Mouse (Mus musculus): ENCODE data around the gene Angptl4.
A peak's percentile ranks its signal among the peaks of the same experiment; 100 is the strongest.

Gene Angptl4

DNA sequence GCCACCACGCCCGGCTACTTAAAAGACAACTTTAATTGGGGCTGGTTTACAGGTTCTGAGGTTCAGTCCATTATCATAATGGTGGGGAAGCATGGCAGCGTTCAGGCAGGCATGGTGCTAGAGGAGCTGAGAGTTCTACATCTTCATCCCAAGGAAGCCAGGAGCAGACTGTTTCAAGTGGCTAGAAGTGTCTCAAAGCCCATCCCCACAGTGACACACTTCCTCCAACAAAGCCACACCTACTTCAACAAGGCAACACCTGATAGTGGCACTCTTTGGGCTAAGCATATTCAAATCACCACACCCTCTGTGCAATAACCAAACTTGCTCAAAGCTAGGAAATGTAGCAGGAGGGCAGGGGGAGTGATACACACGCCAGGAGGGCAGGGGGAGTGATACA, 22.6 kb upstream of the Angptl4 start:
- DNase-seq = no peak

DNA sequence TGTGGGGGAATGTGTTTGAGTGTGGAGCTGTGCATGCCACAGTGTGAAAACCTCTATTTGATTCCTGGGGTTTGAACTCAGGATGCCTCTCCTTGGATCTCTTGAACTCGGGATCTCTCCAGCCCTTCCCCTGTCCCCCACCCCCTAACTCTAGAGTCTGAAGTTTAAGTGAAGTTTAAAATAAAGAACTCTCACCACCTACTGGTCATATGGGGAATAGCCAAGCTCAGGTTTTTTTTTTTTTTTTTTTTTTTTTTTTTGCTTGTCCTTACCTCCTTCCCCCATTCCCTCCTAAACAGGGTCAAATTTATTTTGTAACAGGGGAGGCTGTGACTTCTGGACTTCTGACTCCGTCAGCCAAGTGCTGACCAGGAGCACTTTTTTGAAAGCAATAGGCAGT, 20.6 kb upstream of the Angptl4 start:
- DNase-seq = no peak

DNA sequence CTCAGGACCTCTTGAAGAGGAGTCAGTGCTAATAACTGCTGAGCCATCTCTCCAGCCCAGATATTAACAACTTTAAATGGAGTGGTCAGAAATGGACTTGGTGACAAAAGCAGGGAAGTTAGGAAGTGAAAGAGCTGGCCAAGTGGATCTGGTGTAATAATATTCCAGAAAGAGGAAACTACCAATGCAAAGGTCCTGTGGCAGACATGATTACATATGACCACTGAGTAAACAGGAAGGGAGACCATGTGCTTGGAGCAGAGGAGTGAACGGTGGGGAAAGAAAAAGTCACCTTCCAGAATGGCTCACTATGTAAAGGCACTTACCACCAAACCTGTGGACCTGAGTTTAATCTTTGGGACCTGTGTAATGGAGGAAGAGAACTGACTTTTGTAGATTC, 17.6 kb upstream of the Angptl4 start:
- DNase-seq = no peak

DNA sequence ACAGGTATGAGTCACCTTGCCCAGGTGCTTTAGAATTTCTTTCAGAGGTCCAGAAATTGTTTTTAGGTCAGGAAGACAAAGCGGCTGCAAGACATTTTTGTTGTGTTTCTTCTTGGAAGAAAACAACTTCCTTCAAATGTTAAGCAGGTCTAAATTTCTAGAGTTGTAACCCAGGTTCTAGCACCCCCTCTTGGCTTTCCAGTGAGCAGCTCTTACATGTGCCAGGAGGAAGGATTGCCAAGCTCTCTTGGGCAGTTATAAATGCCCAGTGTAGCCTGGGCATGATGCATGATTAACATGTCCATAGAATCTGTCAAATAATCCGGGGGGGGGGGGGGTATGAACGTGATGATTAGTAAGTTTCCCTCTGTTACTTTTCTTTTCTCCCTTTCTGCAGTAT, 16.7 kb upstream of the Angptl4 start:
- no peak for DNase-seq

DNA sequence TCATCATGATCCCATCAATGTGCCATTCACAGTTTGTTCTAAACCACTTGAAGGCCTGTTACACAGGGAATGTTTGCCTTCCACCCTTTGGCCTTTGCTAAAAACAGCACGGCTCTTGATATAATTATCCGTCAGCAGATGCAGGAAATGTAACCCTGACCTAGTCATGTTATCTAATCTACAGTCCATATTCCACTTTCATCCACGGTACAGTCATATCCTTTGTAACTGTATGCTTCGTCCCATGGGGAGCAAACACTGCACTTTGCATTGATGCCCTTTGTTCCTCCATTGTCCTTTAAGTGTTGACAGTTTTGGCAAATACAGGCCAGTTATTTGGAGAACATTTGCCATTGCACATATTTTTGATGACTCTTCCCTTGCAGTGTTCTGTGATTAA, 7.1 kb upstream of the Angptl4 start:
- DNase-seq = no peak

DNA sequence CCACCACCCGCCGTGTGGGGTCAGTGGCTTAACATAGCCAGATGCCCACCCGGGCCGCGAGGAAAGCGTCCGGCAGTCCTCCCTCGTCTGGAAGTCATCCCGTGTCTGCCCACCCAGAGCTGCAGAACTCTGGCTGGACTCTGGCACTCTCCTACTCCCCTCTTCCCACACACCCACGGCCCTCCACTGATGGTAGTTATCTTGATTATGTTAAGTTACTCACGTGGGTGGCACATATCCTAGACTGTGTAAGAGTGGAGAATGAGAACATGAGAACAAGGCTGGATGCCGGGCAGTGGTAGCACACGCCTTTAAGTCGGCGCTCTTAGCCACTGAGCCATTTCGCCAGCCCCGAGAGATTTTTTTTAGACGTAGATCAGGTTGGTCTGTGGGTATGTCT, 4.7 kb upstream of the Angptl4 start:
- DNase-seq = no peak

DNA sequence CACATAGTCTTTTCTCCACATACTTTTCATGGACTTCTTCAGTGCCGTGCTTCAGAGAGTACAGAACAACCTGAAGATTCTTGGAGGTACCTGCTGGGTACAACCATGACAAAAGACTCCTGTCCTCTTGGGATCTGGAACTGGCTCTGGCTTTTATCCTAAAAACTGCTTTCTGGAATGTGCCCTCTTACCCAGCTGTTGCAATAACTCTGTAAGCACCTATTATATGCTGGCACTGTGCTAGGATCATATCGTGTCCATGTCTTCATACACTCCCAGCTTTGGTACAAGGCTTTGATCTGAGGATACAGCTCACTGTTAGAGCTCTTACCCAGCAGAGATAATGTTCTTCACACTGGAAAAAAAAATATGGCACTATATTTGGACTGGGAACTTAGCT, 3.3 kb upstream of the Angptl4 start:
- no peak for DNase-seq

DNA sequence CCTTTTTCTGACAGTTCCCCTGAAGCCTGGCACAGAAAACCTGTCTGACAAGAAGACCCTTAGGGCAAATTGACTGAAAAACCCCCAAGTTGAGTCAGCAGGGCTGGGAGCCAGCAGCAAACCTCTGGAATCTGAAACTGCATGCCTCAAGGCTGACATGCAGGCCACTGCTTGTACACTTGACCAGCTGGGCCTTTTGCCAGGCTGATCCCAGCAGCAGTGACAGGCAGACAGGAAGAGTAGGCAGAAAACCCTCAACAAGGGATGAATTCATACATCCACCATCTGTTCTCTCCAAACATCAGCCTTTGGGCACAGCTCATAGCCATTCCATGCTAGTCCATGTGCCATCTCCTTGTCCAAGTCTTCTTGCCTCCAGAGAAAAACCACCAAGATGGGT, 1.8 kb upstream of the Angptl4 start:
- DNase-seq = peak in 1 of 2 experiments; percentile 21

DNA sequence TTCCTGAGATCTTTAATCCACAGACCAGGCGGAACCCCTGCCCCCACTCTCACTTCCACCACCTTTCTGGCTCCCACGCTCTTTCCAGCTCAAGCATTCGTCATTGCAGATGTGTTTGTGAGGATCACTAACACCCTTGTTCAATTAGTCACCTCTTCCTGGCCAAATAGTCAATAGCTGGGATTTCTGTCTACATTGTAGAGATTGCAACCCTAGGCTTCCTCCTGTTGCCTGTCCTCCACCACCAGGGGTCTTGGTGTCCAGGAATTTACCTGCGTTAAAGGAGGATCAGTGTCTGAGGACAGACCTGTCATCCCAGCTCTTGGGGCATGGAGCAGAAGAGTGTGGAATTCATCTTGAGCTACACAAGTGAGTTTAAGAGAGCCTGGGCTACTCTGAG, 437 bp upstream of the Angptl4 start:
- no peak for DNase-seq

DNA sequence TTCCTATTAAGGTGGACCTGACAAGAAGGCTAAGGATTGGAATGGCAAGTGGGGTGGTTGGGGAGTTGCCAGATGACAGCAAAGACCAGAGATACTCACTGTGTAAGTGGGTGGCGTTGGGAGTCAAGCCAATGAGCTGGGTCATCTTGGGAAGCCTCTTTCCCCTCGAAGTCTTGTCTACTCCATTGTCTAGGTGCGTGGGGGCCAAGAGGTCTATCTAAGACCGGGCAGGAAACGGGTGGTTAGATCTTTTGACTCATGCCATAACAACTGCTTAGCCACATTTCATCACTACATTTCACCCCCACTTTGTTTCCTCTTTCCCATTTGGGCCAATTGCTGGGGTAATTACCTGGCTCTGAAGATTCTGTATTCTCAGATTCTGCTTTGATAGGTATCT, 1.2 kb downstream of the Angptl4 start:
- no peak for DNase-seq

DNA sequence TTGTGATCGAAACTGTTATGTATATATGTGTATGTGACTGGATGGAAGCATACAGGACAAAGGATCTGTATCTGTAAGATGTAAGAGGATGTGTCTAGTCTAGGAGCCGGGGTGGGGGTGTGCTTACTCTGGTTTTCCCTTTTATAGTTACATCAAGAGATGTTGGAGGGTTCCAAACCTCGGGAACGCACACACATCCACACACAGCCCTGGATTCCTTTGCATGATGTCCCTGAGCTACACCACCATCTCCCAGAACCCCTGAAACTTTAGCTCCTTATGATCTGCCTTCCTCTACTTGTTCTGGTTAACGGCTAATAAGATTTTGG, 1.7 kb downstream of the Angptl4 start:
- DNase-seq = no peak

DNA sequence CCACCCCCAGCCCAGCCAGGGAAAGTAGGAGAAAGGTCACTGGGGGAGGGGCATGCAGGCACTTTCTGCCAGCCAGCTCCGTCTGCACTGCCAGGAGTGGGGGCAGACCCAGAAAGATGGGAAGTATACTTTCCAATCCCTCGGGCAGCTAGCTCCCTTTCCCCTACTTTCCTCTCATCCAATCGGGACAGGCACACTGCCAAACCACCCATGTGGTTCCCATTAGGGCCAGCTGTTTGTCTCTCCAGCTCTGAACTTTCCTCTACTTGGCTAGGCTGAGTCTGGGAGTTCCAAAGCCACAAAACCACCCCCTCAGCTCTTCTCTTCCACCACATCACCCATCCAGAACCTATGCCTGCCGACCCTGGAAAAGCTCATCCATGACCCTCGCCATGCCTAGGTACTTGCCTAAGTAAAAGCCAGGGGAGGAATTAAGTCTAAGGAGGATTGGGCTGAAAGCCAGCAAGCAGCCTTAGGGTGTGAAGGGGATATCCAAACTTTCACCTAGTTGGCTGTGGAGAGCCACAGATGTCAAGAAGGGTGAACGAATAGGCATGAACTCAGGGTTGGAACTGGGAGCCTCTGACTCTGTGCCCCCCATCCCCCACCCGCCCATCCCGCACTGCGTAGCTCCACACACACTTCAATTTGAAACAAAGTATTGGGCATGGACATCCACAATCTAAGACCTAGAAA, 2.2 kb downstream of the Angptl4 start:
- DNase-seq = peak; percentile 32 to 67

DNA sequence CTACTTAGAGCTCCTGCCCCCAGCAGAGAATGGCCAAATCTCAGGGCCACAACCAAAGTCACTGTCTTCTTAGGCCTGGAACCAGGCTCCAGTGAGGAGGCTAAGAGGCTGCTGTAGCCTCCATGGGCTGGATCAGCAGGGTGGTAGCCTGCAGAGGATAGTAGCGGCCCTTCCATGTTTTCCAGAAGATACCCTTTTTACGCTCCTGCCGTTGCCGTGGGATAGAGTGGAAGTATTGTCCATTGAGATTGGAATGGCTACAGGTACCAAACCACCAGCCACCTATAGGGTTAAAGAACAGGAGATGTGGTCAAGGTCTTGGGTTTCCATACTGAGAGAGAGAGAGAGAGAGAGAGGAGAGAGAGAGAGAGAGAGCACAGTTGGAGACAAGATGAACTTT, 6.3 kb downstream of the Angptl4 start:
- DNase-seq = no peak

DNA sequence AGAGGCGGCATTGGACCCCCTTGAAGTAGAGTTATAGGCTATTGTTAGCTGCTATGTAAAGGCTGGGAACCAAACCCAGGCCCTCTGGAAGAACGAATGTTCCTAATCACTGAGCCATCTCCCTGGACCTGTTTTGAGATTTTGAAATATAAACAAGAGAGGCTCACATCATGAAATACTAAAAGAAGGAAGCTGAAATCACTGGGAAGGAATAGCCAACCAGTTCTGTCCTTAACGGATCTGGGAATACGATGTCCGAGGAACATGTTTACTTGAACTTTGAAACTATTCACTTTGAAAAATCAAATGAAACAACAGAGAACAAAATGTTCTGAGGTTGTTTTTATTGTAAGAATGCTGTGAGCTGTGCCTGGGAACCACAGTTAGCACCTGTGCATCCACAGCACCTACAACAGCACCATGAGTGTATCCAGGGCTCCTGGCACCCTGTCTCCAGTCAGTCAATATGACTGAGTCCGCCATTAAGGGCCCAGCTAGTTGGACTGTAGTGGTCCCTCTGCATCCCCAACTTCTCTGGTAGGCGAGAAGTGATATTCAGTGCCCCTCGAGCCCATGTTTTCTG, 7.0 kb downstream of the Angptl4 start:
- DNase-seq = no peak

DNA sequence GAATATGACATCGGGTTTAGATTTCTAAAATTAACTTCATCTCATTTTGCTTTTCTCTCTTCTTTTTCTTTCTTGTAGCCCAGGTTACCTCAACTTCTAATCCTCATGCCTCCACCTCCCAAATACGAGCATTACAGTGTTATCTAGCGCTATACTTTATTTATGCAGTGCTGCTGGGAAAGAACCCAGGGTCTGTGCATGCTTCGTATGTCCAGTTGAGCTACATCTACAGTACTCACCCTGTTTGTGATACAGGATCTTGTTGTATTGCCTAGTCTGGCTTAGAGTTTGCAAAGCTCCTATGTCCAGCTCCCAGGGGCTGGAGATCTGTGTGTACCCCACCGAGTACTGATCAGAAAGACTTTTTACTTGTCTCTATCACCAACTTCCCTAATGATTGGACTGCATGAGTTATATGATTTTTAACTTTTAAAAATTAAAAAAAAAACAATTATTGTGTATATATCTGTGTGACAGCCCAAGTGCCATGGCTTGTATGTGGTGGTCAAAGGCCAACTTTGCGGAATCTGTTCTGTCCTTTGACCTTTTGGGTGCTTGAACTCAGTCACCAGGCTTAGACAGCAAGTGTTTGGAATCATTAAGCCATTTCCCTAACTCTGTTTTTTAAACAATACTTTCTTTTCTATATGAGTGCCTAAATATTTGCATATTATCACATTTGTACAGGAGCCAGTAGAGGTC, 7.6 kb downstream of the Angptl4 start:
- DNase-seq = no peak

DNA sequence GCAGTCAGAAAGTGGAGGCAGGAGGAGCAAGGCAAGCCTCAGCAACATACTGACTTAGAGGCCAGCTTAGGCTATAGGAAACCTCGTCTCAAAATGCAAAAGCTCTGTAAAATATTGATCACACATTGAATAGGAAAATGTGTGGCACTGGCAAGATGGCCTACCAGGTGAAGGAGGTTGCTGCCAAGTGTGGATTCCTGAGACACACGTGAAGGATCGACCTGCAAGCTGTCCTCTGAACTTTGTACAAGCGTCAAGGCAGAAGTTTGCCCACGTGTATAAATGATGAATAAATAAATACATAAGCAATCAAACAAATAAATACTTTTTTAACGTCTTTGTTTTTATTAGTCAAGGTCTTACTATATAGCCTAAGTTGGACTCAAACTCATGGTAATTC, 8.2 kb downstream of the Angptl4 start:
- no peak for DNase-seq

DNA sequence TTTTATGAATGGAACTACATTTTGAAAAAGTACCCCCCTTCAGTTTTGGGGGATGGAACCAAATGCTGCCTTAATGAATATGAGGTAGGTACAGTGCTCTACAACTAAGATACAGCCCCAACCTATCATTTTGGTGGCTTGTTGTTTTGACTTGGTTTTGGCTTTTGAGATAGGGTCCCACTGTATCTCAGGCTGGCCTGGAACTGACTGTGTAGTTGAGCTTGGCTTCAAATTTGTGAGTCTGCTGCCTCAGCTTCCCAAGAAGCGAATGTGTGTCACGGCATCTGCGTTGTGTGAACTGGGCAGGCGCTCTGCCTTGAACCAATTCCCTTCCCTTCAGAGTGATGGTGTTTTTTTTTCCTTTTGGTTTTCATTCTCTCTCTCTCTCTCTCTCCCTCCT, 10.0 kb downstream of the Angptl4 start:
- DNase-seq = no peak

DNA sequence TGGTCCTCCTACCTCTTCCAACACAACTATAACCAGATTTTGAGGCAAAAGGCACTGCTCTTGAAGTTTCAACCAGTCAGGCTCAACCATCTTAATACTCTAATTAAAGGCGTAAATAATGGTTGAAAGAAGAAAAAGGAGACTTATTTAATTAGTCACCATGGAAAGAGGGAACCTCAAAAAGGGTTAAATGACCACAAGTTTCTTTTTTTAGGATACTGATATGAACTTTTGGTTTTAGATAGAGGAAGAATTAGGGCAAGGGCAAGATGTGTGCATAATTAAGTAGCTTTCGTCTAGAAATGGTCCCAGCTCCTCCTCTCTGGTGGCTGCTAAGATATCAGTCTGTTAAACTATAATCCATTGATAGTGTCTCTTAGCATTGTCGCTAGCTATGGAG, 15.2 kb downstream of the Angptl4 start:
- no peak for DNase-seq

DNA sequence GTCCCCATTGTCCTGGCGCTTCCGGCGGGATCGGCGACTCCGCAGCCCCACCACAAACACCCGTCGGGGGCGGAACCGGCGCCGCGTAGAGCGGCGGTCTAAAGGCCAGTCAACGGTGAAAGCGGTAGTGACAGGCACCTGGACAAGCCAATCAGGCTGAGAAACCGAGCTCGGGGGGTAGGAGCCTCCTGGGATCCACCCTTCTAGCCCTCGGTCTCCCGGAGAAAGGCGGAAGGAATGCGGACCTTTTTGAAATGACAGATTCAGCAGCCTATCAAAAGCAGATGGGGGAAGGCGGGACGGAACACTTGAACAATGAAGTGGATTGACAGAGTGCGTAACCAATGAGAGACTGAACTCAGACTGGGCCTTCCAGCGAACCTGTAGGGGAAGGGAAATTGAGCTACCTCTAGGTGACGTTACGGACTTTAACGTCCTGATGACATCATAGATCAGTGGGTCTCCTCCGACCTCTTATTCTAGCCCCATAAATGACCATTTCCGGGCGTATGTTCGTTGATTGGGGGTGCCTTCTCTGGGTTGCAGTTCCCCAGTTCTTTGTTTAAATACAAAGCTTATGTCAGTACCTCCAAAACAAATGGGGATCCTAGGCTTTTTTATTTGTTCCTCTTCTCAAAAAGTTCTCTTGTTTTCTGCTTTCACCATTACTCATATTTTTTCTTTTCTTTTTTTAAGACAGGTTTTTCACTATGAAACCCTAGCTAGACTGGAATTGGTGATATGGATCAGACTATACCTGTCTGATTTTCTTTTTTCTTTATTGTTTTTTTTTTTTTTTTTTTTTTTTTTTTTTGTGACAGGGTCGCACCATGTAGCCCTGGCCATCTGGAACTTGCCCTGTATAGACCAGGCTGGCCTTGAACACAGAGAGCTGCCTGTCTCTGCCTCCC, 21.1 kb downstream of the Angptl4 start, which contains the start of gene Rab11b:
Gene Rab11b (minus strand): TSS at position 276 of the 911 bp plus-strand sequence.
- peak; percentile 99 to 100 for DNase-seq

DNA sequence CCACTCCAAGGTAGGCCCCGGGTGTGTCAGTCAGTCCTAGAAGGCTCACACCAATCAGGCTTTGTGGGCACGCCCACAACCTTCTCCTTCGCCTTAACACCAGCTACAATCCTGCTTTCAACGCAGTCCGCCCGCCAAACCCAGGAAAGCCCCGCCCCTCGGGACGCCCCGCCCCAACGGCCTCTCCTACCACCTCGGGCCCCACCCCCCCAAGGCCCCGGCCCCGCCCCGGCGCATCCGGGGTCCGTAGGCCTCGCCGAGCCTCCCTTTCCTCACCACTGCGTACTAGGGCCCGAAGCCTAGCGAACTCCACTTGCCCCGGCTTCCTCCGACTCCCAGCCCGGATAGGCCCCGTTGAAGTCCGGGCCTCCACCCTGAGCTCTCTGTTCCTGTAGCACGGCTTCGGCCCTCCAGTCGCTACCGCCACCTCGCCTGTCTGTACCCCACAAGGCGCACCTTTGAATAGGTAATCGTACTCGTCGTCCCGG, 21.8 kb downstream of the Angptl4 start:
- DNase-seq = peak; percentile 84 to 93

DNA sequence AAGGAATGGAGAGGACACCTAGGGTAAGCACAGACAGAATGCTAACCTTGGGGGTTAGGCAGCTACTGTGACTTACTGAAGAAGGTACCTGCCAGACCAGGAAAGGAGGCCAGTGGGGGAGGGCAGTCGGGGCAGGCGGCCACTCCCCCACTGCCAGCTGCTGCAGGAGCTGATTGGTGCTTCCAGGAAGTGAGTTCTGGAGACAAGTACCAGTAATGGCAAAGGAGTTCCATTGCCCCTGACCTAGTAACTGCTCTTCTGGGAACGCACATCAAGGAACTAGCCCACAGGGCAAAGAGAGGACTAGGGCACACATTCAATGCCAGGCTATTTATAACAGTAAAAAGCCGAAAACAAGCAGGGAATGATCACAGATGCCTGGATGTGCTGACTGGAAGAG, 24.4 kb downstream of the Angptl4 start:
- peak in 1 of 2 experiments; percentile 39 for DNase-seq

DNA sequence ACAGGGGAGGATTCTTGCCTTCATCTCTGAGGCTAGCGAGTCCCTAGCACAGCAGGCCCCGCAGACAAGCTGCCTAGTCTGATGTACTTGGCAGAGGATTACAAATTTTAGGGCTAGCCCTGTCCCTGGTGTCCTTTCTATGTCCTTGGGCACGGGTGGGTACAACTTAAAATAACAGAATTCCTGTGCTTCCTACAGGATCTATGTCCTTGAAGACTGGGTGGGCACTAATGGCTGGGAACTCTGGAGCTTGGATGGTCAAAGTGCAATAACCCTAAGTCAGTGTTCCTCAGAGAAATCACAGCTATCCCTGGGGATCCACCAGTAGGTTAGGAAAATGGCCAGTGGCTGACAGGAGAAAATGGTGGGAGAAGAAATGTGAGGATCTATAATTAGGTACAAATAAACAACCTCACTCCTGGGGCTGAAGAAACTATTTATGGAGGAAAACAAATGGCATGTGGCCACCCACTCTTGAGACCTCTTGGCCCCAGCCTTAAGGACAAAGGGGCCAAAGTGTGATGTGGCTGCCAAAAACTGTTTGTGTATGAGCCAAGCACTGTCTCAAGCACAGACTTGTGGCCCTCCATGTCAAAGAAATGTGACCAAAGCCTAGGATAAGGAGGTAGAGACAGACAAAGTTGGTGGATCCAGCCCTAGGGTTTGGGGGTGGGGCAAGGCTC, 25.4 kb downstream of the Angptl4 start:
- DNase-seq = no peak
